Mouse (Mus musculus) bone marrow macrophage, adult 2 months (primary cell): Measurements from ENCODE around the gene Gtf2h4.

ENCODE experiments used
- CTCF ChIP-seq: IDR thresholded peaks from 2 replicates; pipeline ENCODE4 v1.5.1; 2012; ENCODE audit warnings: low read depth, mild to moderate bottlenecking, low read length, moderate library complexity
- POLR2A ChIP-seq: IDR thresholded peaks from 2 replicates; pipeline ENCODE4 v1.6.1; 2012; ENCODE audit warnings: mild to moderate bottlenecking, low read depth, low read length, borderline replicate concordance

DNA sequence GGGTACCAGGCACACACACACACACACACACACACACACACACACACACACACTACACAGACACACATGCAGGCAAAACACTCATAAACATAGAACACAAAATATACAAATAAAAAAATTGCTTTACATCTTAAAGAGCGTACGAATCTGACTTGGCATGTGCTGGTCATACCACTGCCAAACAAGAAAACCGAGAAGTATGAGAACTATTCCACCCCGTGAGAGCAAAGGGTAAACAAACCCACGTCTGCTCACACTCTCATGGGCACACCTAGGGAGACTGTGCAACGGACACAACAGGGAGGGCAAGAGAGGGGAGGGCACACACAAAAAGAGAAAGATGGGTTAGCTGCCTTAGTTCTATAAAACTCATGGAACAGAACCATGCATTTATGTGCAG, 23.2 kb upstream of the Gtf2h4 start:
- no peak for TF ChIP-seq POLR2A
- TF ChIP-seq CTCF, result no peak
